Comparison of ENCODE assay signal across 25 mouse cellular contexts in genomic region chr10:67049621-67050020, GRCm38 (mm10).
"Had no signal": no experiment of that assay in that cellular context is flagged by ENCODE, and none has a peak within 500 bp of the region (broad histone marks: within the 10 kb centered on the region; RNA-seq: fewer than 3 reads in every experiment).

No protein-coding gene starts in this region.

- H3K9ac ChIP-seq: limb, embryonic 12.5 days; limb, embryonic 13.5 days; limb, embryonic 15.5 days; liver, embryonic 12.5 days; liver, embryonic 13.5 days; liver, embryonic 14.5 days; liver, embryonic 15.5 days; liver, postnatal 0 days; lung, embryonic 14.5 days; lung, embryonic 15.5 days; midbrain, embryonic 12.5 days; midbrain, embryonic 13.5 days; midbrain, embryonic 15.5 days; neural tube, embryonic 12.5 days had no signal

- H3K36me3 ChIP-seq: limb, embryonic 12.5 days; limb, embryonic 13.5 days; limb, embryonic 15.5 days; liver, embryonic 12.5 days; liver, embryonic 13.5 days; liver, embryonic 15.5 days; lung, embryonic 15.5 days; midbrain, embryonic 10.5 days; midbrain, embryonic 12.5 days; midbrain, embryonic 13.5 days; midbrain, embryonic 15.5 days; neural tube, embryonic 12.5 days had no signal

- H3K27ac ChIP-seq: limb, embryonic 12.5 days; limb, embryonic 13.5 days; limb, embryonic 15.5 days; liver, embryonic 12.5 days; liver, embryonic 13.5 days; liver, embryonic 14.5 days; liver, embryonic 15.5 days; lung, embryonic 15.5 days; midbrain, embryonic 10.5 days; midbrain, embryonic 12.5 days; midbrain, embryonic 13.5 days; midbrain, embryonic 15.5 days; neural tube, embryonic 12.5 days had no signal

- H3K9me3 ChIP-seq: limb, embryonic 10.5 days; limb, embryonic 12.5 days; limb, embryonic 15.5 days; liver, embryonic 12.5 days; liver, embryonic 13.5 days; liver, embryonic 15.5 days; lung, embryonic 15.5 days; megakaryocyte, embryonic 14.5 days; midbrain, embryonic 10.5 days; midbrain, embryonic 12.5 days; midbrain, embryonic 13.5 days; midbrain, embryonic 15.5 days; neural tube, embryonic 12.5 days had no signal

- DNase-seq: left cerebral cortex, postnatal 4 days; liver; liver, embryonic 13.5 days; liver, postnatal 0 days; lung, adult 18-20 months; lung, adult 2 months; lung, embryonic 14.5 days; lung, postnatal 10 days; lung, postnatal 14 days; midbrain, embryonic 14.5 days had no signal

- H3K4me3 ChIP-seq: limb, embryonic 10.5 days; limb, embryonic 12.5 days; limb, embryonic 13.5 days; limb, embryonic 15.5 days; liver, embryonic 12.5 days; liver, embryonic 13.5 days; liver, embryonic 15.5 days; lung, embryonic 15.5 days; megakaryocyte, embryonic 14.5 days; midbrain, embryonic 10.5 days; midbrain, embryonic 12.5 days; midbrain, embryonic 13.5 days; midbrain, embryonic 15.5 days; myocyte; neural tube, embryonic 12.5 days had no signal
